Mouse (Mus musculus) limb, embryonic 11.5 days (tissue): ENCODE data around the gene Srxn1. TPM values are rescaled to one million over a fixed set of nuclear protein-coding genes. Genes with fewer than 3 reads are reported as not detected.

Experiments
- ATAC-seq: fragments of 200-750 bp; cut with Nextera tagmentation; 2 replicates; pipeline ENCODE4 v1.8.0; 2017; ENCODE audit warnings: low read depth; ENCODE audit not compliant: insufficient number of reproducible peaks, low FRiP score, low TSS enrichment
- DNase-seq: peaks from one replicate; pipeline ENCODE4 v3.0.0-alpha.2; 2015; ENCODE audit warnings: low spot score
- H3K27ac ChIP-seq: fragments of 300-500 bp; sonication (generic); replicated peaks from 2 replicates; pipeline ENCODE4 v1.5.1; 2014; ENCODE audit warnings: low read depth, mild to moderate bottlenecking, low read length
- H3K27me3 ChIP-seq: fragments of 300-500 bp; sonication (generic); 2 replicates; pipeline ENCODE4 v1.6.1; 2014; ENCODE audit warnings: mild to moderate bottlenecking, low read length, mixed read lengths; ENCODE audit not compliant: control insufficient read depth, insufficient read depth
- H3K36me3 ChIP-seq: fragments of 300-500 bp; sonication (generic); 2 replicates; pipeline ENCODE4 v1.6.1; 2014; ENCODE audit warnings: mild to moderate bottlenecking, low read length, moderate library complexity, mixed read lengths; ENCODE audit not compliant: control insufficient read depth, insufficient read depth
- H3K4me1 ChIP-seq: fragments of 300-500 bp; sonication (generic); 2 replicates; pipeline ENCODE4 v1.6.1; 2014; ENCODE audit warnings: low read length, mixed read lengths; ENCODE audit not compliant: control insufficient read depth, insufficient read depth
- H3K4me2 ChIP-seq: fragments of 300-500 bp; sonication (generic); 2 replicates; pipeline ENCODE4 v1.6.1; 2014; ENCODE audit warnings: low read depth, mild to moderate bottlenecking, moderate library complexity; ENCODE audit not compliant: severe bottlenecking
- H3K4me3 ChIP-seq: fragments of 300-500 bp; sonication (generic); 2 replicates; pipeline ENCODE4 v1.5.1; 2014; ENCODE audit warnings: low read depth, low read length
- H3K9ac ChIP-seq: fragments of 300-500 bp; sonication (generic); 2 replicates; pipeline ENCODE4 v1.6.1; 2014; ENCODE audit warnings: mild to moderate bottlenecking, low read length
- H3K9me3 ChIP-seq: fragments of 300-500 bp; sonication (generic); 2 replicates; pipeline ENCODE4 v1.6.1; 2016; ENCODE audit warnings: low read length; ENCODE audit not compliant: control insufficient read depth
- WGBS: fragments of 180-500 bp; shearing (Covaris S2); extraction: QIAGEN DNeasy Blood & Tissue Kit; methylation state at CpG from one replicate; pipeline ENCODE4 v1.1.7; 2014; 5-methylcytosine and 5-hydroxymethylcytosine counted together
- polyA plus RNA-seq: library from polyadenylated mRNA; unstranded; fragments of >200 nt; fragmentation: Nextera tagmentation; extraction: Ambion mirVana; gene quantifications from 2 replicates; pipeline ENCODE4 v1.2.1, GENCODE M21; 2014

Srxn1 gene
- polyA plus RNA-seq, 1 experiment from 2014 or later, result 8.9 TPM

DNA sequence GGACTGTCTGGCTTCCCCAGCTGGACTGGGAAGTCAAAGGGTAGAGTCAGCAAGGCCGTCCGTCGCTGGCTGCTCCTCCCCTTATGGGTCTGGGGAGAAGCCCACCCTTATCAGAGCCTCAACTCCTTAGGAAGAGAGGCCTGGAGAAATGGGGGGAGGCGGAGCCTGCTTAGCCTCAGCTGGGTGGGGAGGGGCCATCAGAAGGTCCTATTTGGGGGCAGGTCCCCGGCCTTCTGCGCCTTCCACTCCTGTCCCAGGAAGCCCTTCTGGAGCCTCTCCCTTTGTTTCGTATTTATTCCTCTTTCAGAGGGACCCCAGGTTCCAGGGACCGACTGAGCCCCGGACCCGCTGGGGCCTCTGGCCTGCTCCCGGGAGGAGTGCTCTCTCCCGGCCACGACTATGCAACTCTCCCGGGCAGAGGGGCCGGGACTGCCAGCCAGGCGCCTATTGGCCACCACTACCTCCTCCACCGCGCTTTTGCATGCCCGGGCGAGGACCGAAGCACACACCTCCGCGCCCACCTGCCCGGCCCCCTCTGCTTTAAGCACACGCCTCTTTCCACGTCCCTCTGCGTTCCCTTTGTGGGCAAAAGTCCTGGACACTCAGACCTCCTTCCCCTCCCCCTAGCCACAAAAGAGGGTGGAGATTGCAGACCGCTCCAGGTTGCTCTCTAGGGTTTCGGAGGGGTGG, 10.3 kb upstream of the Srxn1 start:
- no peak overlapping the region for H3K27ac ChIP-seq
- H3K36me3 ChIP-seq, result no peaks in the 10 kb centered on the region
- peak overlapping the region; percentile 39 for H3K4me2 ChIP-seq
- DNase-seq (peak; percentile 45), ATAC-seq (no peak)
- H3K27me3 ChIP-seq, result peaks cover 52% of the 10 kb centered on the region
- H3K4me3 ChIP-seq, result no peak overlapping the region
- H3K9ac ChIP-seq, result no peak overlapping the region
- 2% methylated on average over 29 of the region's 29 CpGs for WGBS
- H3K4me1 ChIP-seq, result peaks cover 10% of the 10 kb centered on the region; the same call in 1 of the 2 replicates
- H3K9me3 ChIP-seq, result no peaks in the 10 kb centered on the region

DNA sequence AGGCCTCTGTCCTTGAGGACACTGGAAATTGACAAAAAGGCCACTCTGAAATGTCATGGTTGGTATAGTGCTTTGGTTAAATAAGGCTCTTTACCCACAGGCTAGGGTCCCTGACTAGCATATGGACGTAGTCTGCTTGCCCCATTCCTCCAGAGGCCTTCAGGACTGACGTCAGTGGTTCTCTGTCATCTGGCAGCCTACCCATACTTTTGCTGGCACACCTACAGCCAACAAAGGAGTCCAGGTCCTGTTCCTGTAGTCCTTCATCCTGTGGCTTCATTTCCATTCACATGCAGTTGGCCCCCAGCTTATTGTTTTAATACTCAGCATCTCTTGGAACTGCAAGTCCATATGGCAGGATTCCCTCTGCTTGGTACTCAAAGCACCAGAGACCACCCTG, 8.4 kb upstream of the Srxn1 start:
- Histone ChIP-seq H3K27me3 (peaks cover 38% of the 10 kb centered on the region), H3K9me3 (no peaks in the 10 kb centered on the region), H3K4me1 (peaks cover 10% of the 10 kb centered on the region; the same call in 1 of the 2 replicates), H3K27ac (no peak overlapping the region), H3K9ac (no peak overlapping the region), H3K36me3 (no peaks in the 10 kb centered on the region), H3K4me3 (no peak overlapping the region), H3K4me2 (no peak overlapping the region)
- ATAC-seq (no peak), DNase-seq (no peak)
- 74% methylated on average over 2 of the region's 2 CpGs for WGBS

DNA sequence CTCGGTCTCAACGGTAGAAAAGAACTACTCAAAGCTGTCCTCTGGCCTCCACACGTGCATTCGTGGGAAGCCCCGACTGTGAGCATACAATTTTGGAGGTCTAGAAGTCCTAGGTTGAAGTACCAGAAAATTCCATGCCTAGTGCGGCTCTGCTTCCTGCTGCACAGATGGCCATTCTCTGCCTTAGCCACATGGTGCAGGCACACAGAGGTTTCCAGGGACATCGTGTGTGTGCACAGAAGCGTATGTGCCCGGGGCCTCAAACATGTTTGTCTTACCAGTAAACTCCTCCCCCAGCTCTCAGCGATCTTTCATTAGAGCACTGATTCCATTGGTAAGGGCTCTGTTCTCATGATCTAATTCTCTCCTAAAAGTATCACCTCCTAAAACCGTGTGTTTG, 7.4 kb upstream of the Srxn1 start:
- 87% methylated on average over 11 of the region's 11 CpGs for WGBS
- Histone ChIP-seq H3K36me3 (no peaks in the 10 kb centered on the region), H3K4me3 (no peak overlapping the region), H3K27me3 (peaks cover 29% of the 10 kb centered on the region), H3K4me1 (peaks cover 10% of the 10 kb centered on the region; the same call in 1 of the 2 replicates), H3K9me3 (no peaks in the 10 kb centered on the region), H3K27ac (no peak overlapping the region), H3K4me2 (no peak overlapping the region), H3K9ac (no peak overlapping the region)
- DNase-seq, result no peak
- no peak for ATAC-seq

DNA sequence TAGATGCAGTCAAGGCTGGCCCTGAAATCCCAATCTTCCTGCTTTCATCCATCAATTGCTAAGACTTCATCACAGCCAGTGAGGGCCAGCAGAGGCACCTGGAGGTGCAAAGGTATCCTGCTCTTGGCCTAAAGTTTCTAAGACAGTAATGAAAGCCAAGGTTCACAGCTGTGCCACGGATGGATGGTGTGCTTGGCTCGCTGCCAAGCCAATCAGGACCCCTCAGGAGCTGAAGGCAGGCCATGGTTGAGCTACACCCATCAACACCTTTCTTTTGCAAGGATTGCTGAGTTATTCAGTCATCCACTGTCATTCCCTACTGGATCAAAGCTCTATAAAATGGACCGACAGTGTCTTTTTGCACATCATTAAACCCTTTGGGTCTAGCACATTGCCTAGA, 5.8 kb upstream of the Srxn1 start:
- Histone ChIP-seq H3K36me3 (no peaks in the 10 kb centered on the region), H3K9me3 (no peaks in the 10 kb centered on the region), H3K27me3 (peaks cover 13% of the 10 kb centered on the region), H3K4me2 (no peak overlapping the region), H3K4me1 (peaks cover 5% of the 10 kb centered on the region; the same call in 1 of the 2 replicates), H3K9ac (no peak overlapping the region), H3K27ac (no peak overlapping the region), H3K4me3 (no peak overlapping the region)
- ATAC-seq (no peak), DNase-seq (no peak)
- 72% methylated on average over 3 of the region's 3 CpGs for WGBS

DNA sequence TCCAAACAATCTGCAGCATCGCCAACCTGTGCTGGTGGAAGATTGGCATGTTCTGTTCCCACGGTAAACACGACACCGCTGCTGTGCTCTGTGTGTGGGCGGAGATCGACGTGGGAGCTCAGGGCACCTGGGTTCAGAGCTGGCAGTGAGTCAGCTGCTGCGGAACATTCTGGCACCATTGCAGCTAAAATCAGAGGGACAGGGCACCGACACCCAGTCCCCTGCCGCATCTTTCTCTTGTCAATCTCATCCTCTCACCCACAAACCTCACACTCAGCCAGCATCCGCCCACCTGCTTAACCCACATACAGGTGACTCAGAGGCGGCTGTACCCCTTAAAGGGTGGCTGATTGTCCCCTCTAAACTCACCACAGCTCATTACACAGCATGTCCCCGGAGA, 3.6 kb upstream of the Srxn1 start:
- 73% methylated on average over 13 of the region's 13 CpGs for WGBS
- Histone ChIP-seq H3K27me3 (no peaks in the 10 kb centered on the region), H3K4me1 (peaks cover 5% of the 10 kb centered on the region; the same call in 1 of the 2 replicates), H3K27ac (no peak overlapping the region), H3K9me3 (no peaks in the 10 kb centered on the region), H3K36me3 (no peaks in the 10 kb centered on the region), H3K4me3 (no peak overlapping the region), H3K9ac (no peak overlapping the region), H3K4me2 (no peak overlapping the region)
- DNase-seq, result no peak
- ATAC-seq, result no peak

DNA sequence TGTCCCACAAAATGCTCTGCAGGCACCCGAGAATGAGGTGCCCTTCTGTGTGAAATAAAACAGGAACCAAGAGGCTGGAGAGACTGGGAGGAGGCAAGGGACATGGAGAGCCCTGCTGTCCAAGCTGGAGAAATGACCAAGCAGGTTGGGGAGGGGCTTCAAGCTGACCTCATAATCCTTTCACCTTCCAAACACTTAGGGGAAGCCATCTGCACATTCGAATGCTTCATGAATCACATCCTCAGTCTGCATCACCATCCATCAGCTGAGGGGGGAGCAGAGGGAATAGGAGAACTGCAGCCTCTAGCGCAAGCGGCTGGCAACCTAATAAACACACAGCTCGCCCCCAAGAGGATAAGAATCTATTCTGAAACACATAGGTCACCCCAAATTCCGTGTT, 2.9 kb upstream of the Srxn1 start:
- no peaks in the 10 kb centered on the region for H3K27me3 ChIP-seq
- no peak overlapping the region for H3K9ac ChIP-seq
- no peak overlapping the region for H3K4me3 ChIP-seq
- no peak overlapping the region for H3K27ac ChIP-seq
- 73% methylated on average over 6 of the region's 6 CpGs for WGBS
- H3K9me3 ChIP-seq, result no peaks in the 10 kb centered on the region
- DNase-seq (no peak), ATAC-seq (no peak)
- H3K4me2 ChIP-seq, result no peak overlapping the region
- H3K36me3 ChIP-seq, result no peaks in the 10 kb centered on the region
- H3K4me1 ChIP-seq, result peaks cover 5% of the 10 kb centered on the region; the same call in 1 of the 2 replicates

DNA sequence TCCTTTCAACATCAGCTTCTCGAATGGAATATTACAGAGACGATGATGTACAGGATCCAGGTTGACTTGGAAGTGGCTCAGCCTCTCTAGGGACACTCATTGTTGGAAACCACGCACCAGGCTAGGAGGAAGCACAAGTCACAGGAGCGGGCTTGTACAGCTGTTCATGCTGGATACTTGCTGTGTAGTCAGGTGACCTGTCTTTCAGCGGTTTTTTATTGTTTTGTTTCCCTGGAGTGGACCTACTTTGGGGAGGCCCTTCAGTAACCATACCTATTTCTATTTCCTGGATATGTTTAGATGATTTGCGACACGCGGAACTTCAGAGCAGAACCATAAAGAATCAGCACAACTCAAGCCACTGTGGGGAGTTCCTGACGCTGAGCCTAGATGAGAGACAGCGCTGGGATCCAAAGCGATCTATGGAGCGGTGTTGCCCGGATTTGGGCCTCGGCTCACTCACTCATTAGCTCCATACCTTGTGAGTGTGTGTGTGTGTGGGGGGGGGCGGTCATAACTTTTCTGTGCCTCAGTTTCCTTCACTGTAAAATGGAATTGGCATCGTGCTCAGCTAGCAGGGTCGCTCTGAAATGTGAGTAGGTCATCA, 502 bp upstream of the Srxn1 start:
- WGBS, result 21% methylated on average over 17 of the region's 17 CpGs
- H3K9ac ChIP-seq, result no peak overlapping the region
- H3K27me3 ChIP-seq, result no peaks in the 10 kb centered on the region
- H3K4me2 ChIP-seq, result peak overlapping the region; percentile 88
- no peaks in the 10 kb centered on the region for H3K9me3 ChIP-seq
- H3K27ac ChIP-seq, result no peak overlapping the region
- DNase-seq (no peak), ATAC-seq (no peak; the same call in none of the 2 replicates)
- peaks cover 5% of the 10 kb centered on the region; the same call in 1 of the 2 replicates for H3K4me1 ChIP-seq
- H3K36me3 ChIP-seq, result no peaks in the 10 kb centered on the region
- H3K4me3 ChIP-seq, result peak overlapping the region; percentile 57

DNA sequence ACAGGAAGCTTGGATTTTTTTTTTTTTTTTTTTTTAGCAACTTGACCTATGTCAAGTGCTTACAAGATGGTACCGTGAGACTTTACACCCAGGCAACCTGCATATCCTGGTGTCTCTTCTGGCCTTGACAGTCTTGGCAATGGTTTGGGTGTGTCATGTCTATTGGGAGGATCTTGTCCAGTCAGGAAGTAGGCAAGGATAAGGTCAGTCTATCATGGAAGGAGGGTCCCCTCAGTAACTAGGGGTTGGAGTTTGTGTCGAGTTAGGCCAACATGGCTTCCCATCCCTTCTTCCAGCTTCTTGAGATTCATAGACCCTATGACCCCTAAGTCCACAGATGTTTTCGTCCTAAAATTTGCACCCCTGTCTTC, 894 bp downstream of the Srxn1 start:
- H3K9ac ChIP-seq, result no peak overlapping the region
- H3K27me3 ChIP-seq, result no peaks in the 10 kb centered on the region
- no peaks in the 10 kb centered on the region for H3K36me3 ChIP-seq
- peak overlapping the region; percentile 57 for H3K4me3 ChIP-seq
- peaks cover 5% of the 10 kb centered on the region; the same call in 1 of the 2 replicates for H3K4me1 ChIP-seq
- 89% methylated on average over 3 of the region's 3 CpGs for WGBS
- H3K27ac ChIP-seq, result no peak overlapping the region
- peak overlapping the region; percentile 88; the same call in 1 of the 2 replicates for H3K4me2 ChIP-seq
- H3K9me3 ChIP-seq, result no peaks in the 10 kb centered on the region
- DNase-seq (no peak), ATAC-seq (no peak)
